Mouse (Mus musculus) stomach, embryonic 14.5 days (tissue): ENCODE results near the gene Gfod1. TPM values are rescaled to one million over a fixed set of nuclear protein-coding genes. Genes with fewer than 3 reads are reported as not detected.

Experiments used
- ATAC-seq: fragments of 200-750 bp; cut with Nextera tagmentation; 2 replicates; pipeline ENCODE4 v1.8.0; 2017; ENCODE audit warnings: low read depth, moderate TSS enrichment; ENCODE audit not compliant: insufficient number of reproducible peaks, insufficient read depth, low FRiP score
- H3K27ac ChIP-seq: fragments of 300-500 bp; sonication (generic); 2 replicates; pipeline ENCODE4 v1.5.1; 2014; ENCODE audit warnings: mild to moderate bottlenecking, low read length, moderate library complexity, mixed read lengths
- H3K27me3 ChIP-seq: fragments of 300-500 bp; sonication (generic); 2 replicates; pipeline ENCODE4 v1.6.1; 2014; ENCODE audit warnings: low read length, control low read depth, mixed read lengths; ENCODE audit not compliant: control insufficient read depth, insufficient read depth
- H3K36me3 ChIP-seq: fragments of 300-500 bp; sonication (generic); 2 replicates; pipeline ENCODE4 v1.6.1; 2014; ENCODE audit warnings: mild to moderate bottlenecking, control low read depth, low read length, moderate library complexity, mixed read lengths; ENCODE audit not compliant: control insufficient read depth, insufficient read depth
- H3K4me1 ChIP-seq: fragments of 300-500 bp; sonication (generic); 2 replicates; pipeline ENCODE4 v1.6.1; 2014; ENCODE audit warnings: low read length, control low read depth, mixed read lengths; ENCODE audit not compliant: control insufficient read depth, insufficient read depth
- H3K4me2 ChIP-seq: fragments of 300-500 bp; sonication (generic); replicated peaks from 2 replicates; pipeline ENCODE4 v1.6.1; 2014; ENCODE audit warnings: low read depth, low read length, control low read depth
- H3K4me3 ChIP-seq: fragments of 300-500 bp; sonication (generic); 2 replicates; pipeline ENCODE4 v1.5.1; 2014; ENCODE audit warnings: low read depth, low read length, control low read depth
- H3K9ac ChIP-seq: fragments of 300-500 bp; sonication (generic); replicated peaks from 2 replicates; pipeline ENCODE4 v1.6.1; 2014; ENCODE audit warnings: low read depth, mild to moderate bottlenecking, control low read depth, low read length, moderate library complexity, mixed read lengths
- H3K9me3 ChIP-seq: fragments of 300-500 bp; sonication (generic); 2 replicates; pipeline ENCODE4 v1.6.1; 2016; ENCODE audit warnings: low read depth, low read length, control low read depth; ENCODE audit not compliant: control insufficient read depth
- WGBS: fragments of 180-500 bp; shearing (Covaris S2); extraction: QIAGEN DNeasy Blood & Tissue Kit; methylation state at CpG from one replicate; pipeline ENCODE4 v1.1.7; 2014; 5-methylcytosine and 5-hydroxymethylcytosine counted together
- polyA plus RNA-seq: library from polyadenylated mRNA; unstranded; fragments of >200 nt; fragmentation: Nextera tagmentation; extraction: Ambion mirVana; gene quantifications from 2 replicates; pipeline ENCODE4 v1.2.1, GENCODE M21; 2014

Gene Gfod1
- 0.49 and 1.0 TPM in 2 replicates for polyA plus RNA-seq

GRCm38 (mm10) chr13:43304018-43304431 lies at the start of gene Gfod1:
Gene Gfod1 (minus strand): TSS chr13:43304172.
- peak; percentile 94 for ATAC-seq
- Histone ChIP-seq H3K4me3 (peak within 1 kb of the TSS; percentile 65), H3K36me3 (no peaks in the 10 kb centered on the region), H3K4me2 (peak within 1 kb of the TSS; percentile 100), H3K27ac (peak within 1 kb of the TSS; percentile 75), H3K9me3 (no peaks in the 10 kb centered on the region), H3K9ac (peak within 1 kb of the TSS; percentile 55), H3K4me1 (peaks cover 17% of the 10 kb centered on the region), H3K27me3 (0 out of 2 replicates have a peak, but pooled peaks cover 12% of the 10 kb centered on the region)
- under 1% methylated on average over 53 of the region's 53 CpGs for WGBS

GRCm38 (mm10) chr13:43353356-43353755 lies 49.4 kb upstream of the Gfod1 start:
- Histone ChIP-seq H3K27me3 (no peaks in the 10 kb centered on the region), H3K9ac (no peak overlapping the region), H3K4me1 (no peaks in the 10 kb centered on the region), H3K36me3 (no peaks in the 10 kb centered on the region), H3K27ac (no peak overlapping the region), H3K4me2 (no peak overlapping the region), H3K4me3 (no peak overlapping the region), H3K9me3 (no peaks in the 10 kb centered on the region)
- WGBS = 50% methylated on average over 4 of the region's 4 CpGs
- no peak for ATAC-seq

- no peaks in the 10 kb centered on the region for H3K9me3 ChIP-seq
- no peak overlapping the region for H3K4me3 ChIP-seq
- H3K4me1 ChIP-seq = no peaks in the 10 kb centered on the region
- no peaks in the 10 kb centered on the region for H3K36me3 ChIP-seq
- no peak overlapping the region for H3K4me2 ChIP-seq
- no peaks in the 10 kb centered on the region for H3K27me3 ChIP-seq
- WGBS = 69% methylated on average over 9 of the region's 9 CpGs
- no peak overlapping the region for H3K27ac ChIP-seq
- ATAC-seq = no peak
- no peak overlapping the region for H3K9ac ChIP-seq
Measured at GRCm38 (mm10) chr13:43350489-43351169, 46.7 kb upstream of the Gfod1 start.

DNA sequence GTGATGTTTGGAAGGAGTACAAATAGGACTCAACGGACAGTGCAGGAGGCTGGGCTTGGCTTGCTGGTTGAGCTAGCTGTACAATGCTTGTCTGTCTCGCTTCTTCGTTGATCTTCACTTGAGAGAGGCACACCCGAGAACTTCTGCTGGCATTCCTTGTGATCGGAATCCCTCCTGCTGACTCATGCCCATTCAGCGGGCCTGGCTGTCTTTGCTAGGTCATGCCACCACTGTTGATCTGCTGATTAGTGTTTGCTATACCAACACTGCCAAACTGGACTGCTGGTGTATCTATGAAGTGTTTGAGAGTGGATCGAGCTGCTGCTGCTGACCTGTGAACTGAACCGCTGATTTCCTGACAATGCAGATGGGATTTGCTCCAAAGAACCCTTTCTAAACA lies 45.4 kb upstream of the Gfod1 start:
- Histone ChIP-seq H3K4me3 (no peak overlapping the region), H3K27ac (no peak overlapping the region), H3K4me2 (no peak overlapping the region), H3K4me1 (no peaks in the 10 kb centered on the region), H3K36me3 (no peaks in the 10 kb centered on the region), H3K9me3 (no peaks in the 10 kb centered on the region), H3K27me3 (no peaks in the 10 kb centered on the region), H3K9ac (no peak overlapping the region)
- ATAC-seq = no peak
- 78% methylated on average over 8 of the region's 8 CpGs for WGBS

- ATAC-seq = no peak
- H3K4me2 ChIP-seq = no peak overlapping the region
- no peak overlapping the region for H3K9ac ChIP-seq
- no peak overlapping the region for H3K27ac ChIP-seq
- H3K27me3 ChIP-seq = no peaks in the 10 kb centered on the region
- H3K36me3 ChIP-seq = no peaks in the 10 kb centered on the region
- H3K4me1 ChIP-seq = no peaks in the 10 kb centered on the region
- no peak overlapping the region for H3K4me3 ChIP-seq
- H3K9me3 ChIP-seq = no peaks in the 10 kb centered on the region
Measured at GRCm38 (mm10) chr13:43346825-43347224, 42.9 kb upstream of the Gfod1 start.

DNA sequence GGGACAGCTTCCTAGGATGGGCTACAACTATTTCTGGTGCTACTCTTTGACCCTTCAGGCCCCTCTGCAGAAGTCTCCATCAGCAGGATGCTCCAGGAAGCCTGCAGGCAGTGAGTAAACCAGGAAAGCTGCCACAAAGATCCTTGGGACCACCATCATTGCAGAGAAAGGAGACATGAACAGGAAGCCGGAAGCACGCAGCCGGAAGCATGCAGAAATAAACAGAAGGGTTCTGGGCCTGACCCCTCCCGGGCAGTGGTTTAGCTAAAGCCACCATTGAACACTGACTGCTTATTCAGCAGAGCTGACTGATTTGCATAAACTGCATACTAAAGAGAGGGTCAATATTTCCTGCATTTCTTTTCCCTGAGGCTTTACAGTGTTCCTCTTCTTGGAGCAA lies 34.7 kb upstream of the Gfod1 start:
- H3K27ac ChIP-seq = no peak overlapping the region
- H3K27me3 ChIP-seq = no peaks in the 10 kb centered on the region
- no peaks in the 10 kb centered on the region for H3K36me3 ChIP-seq
- no peak for ATAC-seq
- no peaks in the 10 kb centered on the region for H3K9me3 ChIP-seq
- 58% methylated on average over 4 of the region's 4 CpGs for WGBS
- H3K4me2 ChIP-seq = no peak overlapping the region
- H3K9ac ChIP-seq = no peak overlapping the region
- H3K4me1 ChIP-seq = peaks cover 9% of the 10 kb centered on the region; the same call in 1 of the 2 replicates
- no peak overlapping the region for H3K4me3 ChIP-seq

GRCm38 (mm10) chr13:43338001-43338400 lies 34.0 kb upstream of the Gfod1 start:
- Histone ChIP-seq H3K9me3 (no peaks in the 10 kb centered on the region), H3K4me3 (no peak overlapping the region), H3K27ac (no peak overlapping the region), H3K4me1 (peaks cover 9% of the 10 kb centered on the region; the same call in 1 of the 2 replicates), H3K27me3 (no peaks in the 10 kb centered on the region), H3K9ac (no peak overlapping the region), H3K36me3 (no peaks in the 10 kb centered on the region), H3K4me2 (no peak overlapping the region)
- 85% methylated on average over 8 of the region's 8 CpGs for WGBS
- ATAC-seq = no peak

DNA sequence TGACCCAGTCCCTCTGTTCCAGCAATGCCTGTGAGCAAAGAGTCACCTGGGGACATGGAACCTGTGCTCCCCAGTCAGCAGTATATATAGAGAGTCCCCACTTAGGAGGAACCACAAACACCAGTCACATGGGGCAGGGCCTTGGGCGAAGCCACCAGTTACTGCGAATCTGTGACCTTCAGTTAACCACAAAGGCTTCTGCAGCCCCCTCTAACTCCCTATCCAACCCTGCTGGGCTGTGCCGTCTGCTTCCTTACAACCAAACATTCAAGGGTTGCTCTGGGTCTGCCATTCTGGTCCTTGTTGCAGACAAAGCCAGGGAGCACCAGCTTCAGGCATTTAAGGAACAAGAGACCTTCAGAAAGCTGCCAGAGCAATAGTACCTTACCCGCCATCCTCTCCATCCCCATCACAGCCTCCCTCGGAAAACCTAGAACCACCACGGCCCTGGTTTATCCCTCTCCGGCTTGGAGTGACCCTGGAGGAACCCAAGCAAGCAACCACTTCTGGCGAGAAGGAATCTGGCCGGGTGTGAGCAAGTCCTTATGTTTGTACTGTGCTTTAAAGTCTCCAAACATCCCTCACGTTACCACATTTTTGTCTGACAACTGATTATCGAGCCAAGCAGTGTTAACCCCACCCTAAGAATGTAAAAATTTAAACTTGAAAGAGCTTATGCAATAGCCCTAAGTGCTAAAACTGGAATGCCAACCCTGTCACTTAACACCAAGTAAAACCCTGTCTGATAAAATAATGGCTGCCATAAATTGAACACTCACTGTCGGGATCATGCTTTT lies 32.7 kb upstream of the Gfod1 start:
- Histone ChIP-seq H3K27ac (no peak overlapping the region), H3K9me3 (no peaks in the 10 kb centered on the region)
- 0 out of 2 replicates have a peak, but pooled peaks have one; percentile 18 for ATAC-seq

More for the DNA sequence above, 32.7 kb upstream of the Gfod1 start:
- peaks cover 9% of the 10 kb centered on the region; the same call in 1 of the 2 replicates for H3K4me1 ChIP-seq
- no peaks in the 10 kb centered on the region for H3K27me3 ChIP-seq
- no peak overlapping the region for H3K9ac ChIP-seq
- no peak overlapping the region for H3K4me2 ChIP-seq
- 35% methylated on average over 12 of the region's 12 CpGs for WGBS
- H3K4me3 ChIP-seq = no peak overlapping the region
- H3K36me3 ChIP-seq = no peaks in the 10 kb centered on the region
